Mouse (Mus musculus) liver, embryonic 11.5 days (tissue): ENCODE measurements at regions not wholly inside any gene's neighbourhood (a gene's known extent, or its start where the extent isn't known, plus 50 kb on each side); places are given as distances from the start of the nearest gene placed in this dataset.
"Not testable (repeated sequence)": the region's sequence is repeated elsewhere in the genome, so short reads cannot be mapped to it uniquely, and the experiment has no call there.

Source experiments
- ATAC-seq: fragments of 200-750 bp; cut with Nextera tagmentation; replicated peaks from 2 replicates; pipeline ENCODE4 v1.8.0; 2017; ENCODE audit warnings: moderate number of reproducible peaks, mild to moderate bottlenecking, moderate TSS enrichment, moderate library complexity; ENCODE audit not compliant: low FRiP score
- DNase-seq: peaks from one replicate; pipeline ENCODE4 v3.0.0-alpha.2; 2017; ENCODE audit warnings: low spot score
- H3K27ac ChIP-seq: fragments of 300-500 bp; sonication (generic); 2 replicates; pipeline ENCODE4 v1.5.1; 2014; ENCODE audit warnings: mild to moderate bottlenecking, low read depth, low read length, control low read depth
- H3K27me3 ChIP-seq: fragments of 300-500 bp; sonication (generic); replicated peaks from 2 replicates; pipeline ENCODE4 v1.6.1; 2014; ENCODE audit warnings: low read length, mixed read lengths; ENCODE audit not compliant: control insufficient read depth, insufficient read depth
- H3K36me3 ChIP-seq: fragments of 300-500 bp; sonication (generic); 2 replicates; pipeline ENCODE4 v1.6.1; 2014; ENCODE audit warnings: mild to moderate bottlenecking, low read length, moderate library complexity, mixed read lengths; ENCODE audit not compliant: control insufficient read depth, insufficient read depth
- H3K4me1 ChIP-seq: fragments of 300-500 bp; sonication (generic); replicated peaks from 2 replicates; pipeline ENCODE4 v1.6.1; 2014; ENCODE audit warnings: low read length, mixed read lengths; ENCODE audit not compliant: control insufficient read depth, insufficient read depth
- H3K4me2 ChIP-seq: fragments of 300-500 bp; sonication (generic); 2 replicates; pipeline ENCODE4 v1.6.1; 2014; ENCODE audit warnings: mild to moderate bottlenecking, control low read depth, moderate library complexity
- H3K4me3 ChIP-seq: fragments of 300-500 bp; sonication (generic); 2 replicates; pipeline ENCODE4 v1.5.1; 2014; ENCODE audit warnings: low read depth, low read length, control low read depth
- H3K9ac ChIP-seq: fragments of 300-500 bp; sonication (generic); 2 replicates; pipeline ENCODE4 v1.6.1; 2014; ENCODE audit warnings: low read depth, low read length, control low read depth
- H3K9me3 ChIP-seq: fragments of 300-500 bp; sonication (generic); 2 replicates; pipeline ENCODE4 v1.6.1; 2016; ENCODE audit warnings: low read length, inconsistent platforms, mixed read lengths; ENCODE audit not compliant: control insufficient read depth
- WGBS: fragments of 180-500 bp; shearing (Covaris S2); extraction: QIAGEN DNeasy Blood & Tissue Kit; methylation state at CpG from one replicate; pipeline ENCODE4 v1.1.7; 2014; 5-methylcytosine and 5-hydroxymethylcytosine counted together

DNA sequence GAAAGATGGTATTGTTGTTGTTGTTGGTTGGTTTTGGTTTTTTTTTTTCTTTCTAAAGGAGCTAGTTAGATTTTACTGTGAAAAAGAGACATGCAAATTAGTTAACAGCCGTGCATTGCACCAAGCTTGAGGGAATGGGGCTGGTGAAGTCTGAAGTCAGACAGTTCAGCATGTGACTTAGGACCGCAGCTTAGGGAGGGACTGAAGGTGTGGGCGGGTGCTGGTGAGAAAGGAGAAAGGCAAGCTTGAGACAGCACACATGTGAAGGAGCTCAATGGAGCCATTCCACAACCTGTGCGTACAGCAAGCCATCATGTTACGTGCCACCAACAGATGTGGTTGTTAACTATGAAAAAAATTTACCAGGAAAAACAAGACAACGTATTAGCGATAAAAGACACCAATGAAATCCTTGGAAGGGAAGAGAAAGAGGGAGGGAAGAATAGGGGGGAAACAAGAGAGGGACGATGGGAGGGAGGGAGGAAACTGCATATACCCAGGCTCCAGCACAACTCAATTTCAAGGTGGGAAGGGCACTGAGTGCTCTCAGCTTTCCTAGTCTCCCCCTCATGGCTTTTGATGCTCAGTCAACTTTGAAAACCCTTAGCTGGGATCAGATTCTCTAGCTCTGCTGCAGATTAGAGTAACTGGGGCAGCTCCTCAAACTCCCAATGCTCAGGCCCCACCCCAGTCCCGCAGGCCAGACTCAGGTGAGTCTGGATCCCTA lies 218.1 kb upstream of the Btg1 start:
- no peak overlapping the region for H3K27ac ChIP-seq
- no peaks in the 10 kb centered on the region for H3K27me3 ChIP-seq
- H3K9me3 ChIP-seq, result no peaks in the 10 kb centered on the region
- H3K4me2 ChIP-seq, result no peak overlapping the region
- DNase-seq, result no peak
- no peak overlapping the region for H3K4me3 ChIP-seq
- no peak for ATAC-seq
- 81% methylated on average over 9 of the region's 9 CpGs for WGBS
- no peaks in the 10 kb centered on the region for H3K36me3 ChIP-seq
- H3K9ac ChIP-seq, result no peak overlapping the region
- no peaks in the 10 kb centered on the region for H3K4me1 ChIP-seq

DNA sequence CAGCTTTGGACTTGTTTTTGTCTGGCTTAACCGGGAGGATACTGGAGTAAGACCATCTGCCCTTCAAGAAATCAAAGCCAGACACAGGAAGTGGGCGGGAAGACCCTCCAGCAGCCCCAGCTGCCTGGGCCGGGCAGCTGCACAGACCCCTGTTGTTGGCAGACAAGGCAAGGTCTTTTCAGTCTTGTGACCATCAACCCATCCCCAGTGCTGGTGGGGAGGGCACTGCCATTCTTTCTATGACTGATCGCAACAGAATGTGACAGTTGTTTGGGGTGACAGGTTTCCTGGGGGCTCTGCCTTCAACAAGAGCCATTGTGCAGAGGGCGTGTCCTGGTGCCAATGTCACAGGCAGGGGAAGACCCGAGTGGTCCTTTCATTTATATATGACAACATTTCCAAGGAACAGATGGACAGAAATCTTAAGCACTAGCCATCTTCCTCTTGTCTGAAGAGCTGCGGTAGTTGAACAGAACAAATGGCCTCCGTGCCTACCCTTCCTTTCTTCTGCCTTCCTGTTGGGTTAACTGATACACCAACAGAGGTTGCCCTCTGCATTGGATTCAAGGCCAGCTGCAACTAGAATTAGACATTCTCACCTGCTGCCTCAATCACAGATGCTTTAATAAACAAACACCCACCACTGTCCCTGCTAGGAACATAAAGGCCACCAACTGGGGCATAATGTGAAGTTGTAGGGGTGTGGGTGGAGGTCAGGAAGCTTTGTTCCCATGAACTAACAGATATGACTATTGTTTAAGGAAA lies 217.0 kb upstream of the Btg1 start:
- 66% methylated on average over 8 of the region's 8 CpGs for WGBS
- Histone ChIP-seq H3K36me3 (no peaks in the 10 kb centered on the region), H3K9me3 (no peaks in the 10 kb centered on the region), H3K27ac (no peak overlapping the region), H3K27me3 (no peaks in the 10 kb centered on the region), H3K9ac (no peak overlapping the region), H3K4me3 (no peak overlapping the region), H3K4me2 (no peak overlapping the region), H3K4me1 (no peaks in the 10 kb centered on the region)
- no peak for DNase-seq
- no peak; the same call in 1 of the 2 replicates for ATAC-seq

DNA sequence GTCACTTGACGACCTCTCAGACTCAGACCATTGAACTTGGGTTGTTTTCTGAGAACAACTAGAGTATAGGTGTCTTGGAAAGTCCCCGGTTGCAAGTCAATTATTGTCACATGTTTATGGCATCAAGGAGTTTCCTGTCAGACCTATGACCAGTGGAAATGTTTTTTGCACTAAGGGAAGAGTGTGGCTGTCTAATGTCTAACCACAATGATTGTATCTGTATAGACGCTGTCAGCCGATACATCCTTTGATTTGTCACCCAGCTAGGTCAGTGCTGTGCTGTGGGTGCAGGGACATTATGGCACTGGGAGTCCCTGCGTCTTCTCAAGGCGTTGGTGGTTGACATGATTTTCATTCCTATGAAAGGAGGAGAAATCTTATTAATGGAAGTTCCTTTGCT lies 216.0 kb upstream of the Btg1 start:
- Histone ChIP-seq H3K4me1 (no peaks in the 10 kb centered on the region), H3K27ac (no peak overlapping the region), H3K36me3 (no peaks in the 10 kb centered on the region), H3K9ac (no peak overlapping the region), H3K4me2 (no peak overlapping the region), H3K4me3 (no peak overlapping the region), H3K9me3 (no peaks in the 10 kb centered on the region), H3K27me3 (no peaks in the 10 kb centered on the region)
- ATAC-seq (no peak), DNase-seq (no peak)
- WGBS, result 61% methylated on average over 6 of the region's 6 CpGs

GRCm38 (mm10) chr10:96406306-96406705 lies 210.5 kb upstream of the Btg1 start:
- 67% methylated on average over 5 of the region's 5 CpGs for WGBS
- H3K27ac ChIP-seq, result no peak overlapping the region
- no peak overlapping the region for H3K9ac ChIP-seq
- no peaks in the 10 kb centered on the region for H3K4me1 ChIP-seq
- no peaks in the 10 kb centered on the region for H3K36me3 ChIP-seq
- H3K4me2 ChIP-seq, result no peak overlapping the region
- DNase-seq (no peak), ATAC-seq (no peak)
- no peaks in the 10 kb centered on the region for H3K27me3 ChIP-seq
- H3K9me3 ChIP-seq, result no peaks in the 10 kb centered on the region
- H3K4me3 ChIP-seq, result no peak overlapping the region

- Histone ChIP-seq H3K4me2 (no peak overlapping the region), H3K36me3 (no peaks in the 10 kb centered on the region), H3K9ac (no peak overlapping the region), H3K27ac (no peak overlapping the region), H3K4me1 (no peaks in the 10 kb centered on the region), H3K27me3 (no peaks in the 10 kb centered on the region), H3K9me3 (no peaks in the 10 kb centered on the region), H3K4me3 (no peak overlapping the region)
- DNase-seq (no peak), ATAC-seq (no peak)
- 48% methylated on average over 3 of the region's 3 CpGs for WGBS
Measured at GRCm38 (mm10) chr10:96407846-96408245, 209.0 kb upstream of the Btg1 start.

DNA sequence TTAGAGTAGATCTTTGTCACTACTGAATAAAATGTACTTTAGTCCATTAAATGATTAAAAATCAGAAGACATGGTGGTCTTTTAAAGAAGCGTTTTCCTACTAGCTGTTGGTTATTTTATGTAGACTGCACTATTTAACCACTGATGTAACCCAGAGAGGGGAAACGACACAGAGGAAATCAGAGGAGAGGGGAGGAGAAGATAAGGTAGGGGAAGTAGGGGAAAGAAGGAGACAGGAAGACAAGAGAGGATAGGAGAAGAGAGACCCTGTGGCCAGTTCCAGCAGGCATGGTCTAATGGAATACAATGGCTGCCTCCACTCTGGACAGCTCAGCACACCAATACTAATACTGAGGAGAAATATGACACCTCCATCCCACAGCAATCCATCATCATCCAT lies 208.6 kb upstream of the Btg1 start:
- Histone ChIP-seq H3K9me3 (no peaks in the 10 kb centered on the region), H3K4me2 (no peak overlapping the region), H3K4me3 (no peak overlapping the region), H3K4me1 (no peaks in the 10 kb centered on the region), H3K27me3 (no peaks in the 10 kb centered on the region), H3K9ac (no peak overlapping the region), H3K36me3 (no peaks in the 10 kb centered on the region), H3K27ac (no peak overlapping the region)
- 34% methylated on average over 2 of the region's 2 CpGs for WGBS
- no peak for DNase-seq
- ATAC-seq, result no peak

- ATAC-seq, result no peak
- WGBS, result 82% methylated on average over 6 of the region's 6 CpGs
- Histone ChIP-seq H3K27me3 (no peaks in the 10 kb centered on the region), H3K9ac (no peak overlapping the region), H3K27ac (no peak overlapping the region), H3K9me3 (no peaks in the 10 kb centered on the region), H3K4me2 (no peak overlapping the region), H3K36me3 (no peaks in the 10 kb centered on the region), H3K4me3 (no peak overlapping the region), H3K4me1 (no peaks in the 10 kb centered on the region)
- DNase-seq, result no peak
Measured at GRCm38 (mm10) chr10:96410028-96410427, 206.8 kb upstream of the Btg1 start.

- Histone ChIP-seq H3K4me1 (no peaks in the 10 kb centered on the region), H3K9me3 (no peaks in the 10 kb centered on the region), H3K27me3 (no peaks in the 10 kb centered on the region), H3K4me2 (no peak overlapping the region), H3K9ac (no peak overlapping the region), H3K36me3 (no peaks in the 10 kb centered on the region), H3K4me3 (no peak overlapping the region), H3K27ac (no peak overlapping the region)
- DNase-seq (no peak), ATAC-seq (no peak)
- 93% methylated on average over 11 of the region's 11 CpGs for WGBS
Measured at GRCm38 (mm10) chr10:96414807-96415206, 202.0 kb upstream of the Btg1 start.

DNA sequence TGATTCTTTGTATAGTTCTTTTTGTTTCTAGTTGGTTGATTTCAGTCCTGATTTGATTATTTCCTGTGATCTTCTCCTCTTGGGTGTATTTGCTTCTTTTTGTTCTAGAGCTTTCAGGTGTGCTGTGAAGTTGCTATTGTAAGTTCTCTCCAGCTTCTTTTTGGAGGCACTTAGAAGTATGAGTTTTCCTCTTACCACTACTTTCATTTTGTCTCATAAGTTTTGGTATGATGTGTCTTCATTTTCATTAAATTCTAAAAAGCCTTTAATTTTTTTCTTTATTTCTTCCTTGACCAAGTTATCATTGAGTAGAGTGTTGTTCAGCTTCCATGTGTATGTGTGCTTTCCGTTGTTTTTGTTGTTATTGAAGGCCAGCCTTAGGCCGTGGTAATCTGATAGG lies 195.3 kb upstream of the Btg1 start:
- WGBS, result 81% methylated on average over 2 of the region's 2 CpGs
- H3K4me1 ChIP-seq, H3K27me3 ChIP-seq, H3K4me3 ChIP-seq, H3K9me3 ChIP-seq, DNase-seq, H3K36me3 ChIP-seq, H3K27ac ChIP-seq, H3K9ac ChIP-seq, H3K4me2 ChIP-seq, ATAC-seq: not testable (repeated sequence)
